Mouse (Mus musculus): ENCODE data around the gene Hand1. TPM values are rescaled to one million over a fixed set of nuclear protein-coding genes. Genes with fewer than 3 reads are reported as not detected.
"Not testable (repeated sequence)": the region's sequence is repeated elsewhere in the genome, so short reads cannot be mapped to it uniquely, and the experiment has no call there.

Gene Hand1
- polyA plus RNA-seq, 1 experiment from 2014 or later: 17.4 TPM

- H3K36me3 ChIP-seq (ENCODE audit: control insufficient read depth, insufficient read depth); H3K4me1 ChIP-seq (replicated peaks; ENCODE audit: control insufficient read depth, insufficient read depth, low read length); H3K9ac ChIP-seq (ENCODE audit: low read depth, low read length); H3K9me3 ChIP-seq (ENCODE audit: control insufficient read depth); H3K4me3 ChIP-seq (ENCODE audit: low read depth, low read length); H3K27ac ChIP-seq (ENCODE audit: low read depth, low read length); ATAC-seq; H3K4me2 ChIP-seq (replicated peaks; ENCODE audit: low read depth): not testable (repeated sequence)
- H3K27me3 ChIP-seq (replicated peaks; ENCODE audit: control insufficient read depth, insufficient read depth, low read length): peaks cover 17% of the 10 kb centered on the region
- TF ChIP-seq CTCF (IDR thresholded peaks at IDR 0.05; ENCODE audit: low read depth): peak; percentile 25; the same call in 1 of the 2 replicates
- WGBS: 95% methylated on average over 2 of the region's 2 CpGs
These were observed 9.5 kb downstream of the Hand1 start for GRCm38 (mm10) chr11:57823159-57823558.

- Histone ChIP-seq H3K4me1 (replicated peaks; ENCODE audit: control insufficient read depth, insufficient read depth, low read length) (no peaks in the 10 kb centered on the region), H3K27ac (ENCODE audit: low read depth, low read length) (no peak overlapping the region), H3K4me2 (replicated peaks; ENCODE audit: low read depth) (no peak overlapping the region), H3K9ac (ENCODE audit: low read depth, low read length) (no peak overlapping the region), H3K9me3 (ENCODE audit: control insufficient read depth) (no peaks in the 10 kb centered on the region), H3K4me3 (ENCODE audit: low read depth, low read length) (no peak overlapping the region), H3K27me3 (replicated peaks; ENCODE audit: control insufficient read depth, insufficient read depth, low read length) (no peaks in the 10 kb centered on the region), H3K36me3 (ENCODE audit: control insufficient read depth, insufficient read depth) (peaks cover 5% of the 10 kb centered on the region; the same call in 1 of the 2 replicates)
- TF ChIP-seq CTCF (IDR thresholded peaks at IDR 0.05; ENCODE audit: low read depth): peak; percentile 97
- no peak; the same call in 1 of the 2 replicates for ATAC-seq
- 23% methylated on average over 9 of the region's 9 CpGs for WGBS
These were observed 12.5 kb downstream of the Hand1 start for GRCm38 (mm10) chr11:57819999-57820581.

DNA sequence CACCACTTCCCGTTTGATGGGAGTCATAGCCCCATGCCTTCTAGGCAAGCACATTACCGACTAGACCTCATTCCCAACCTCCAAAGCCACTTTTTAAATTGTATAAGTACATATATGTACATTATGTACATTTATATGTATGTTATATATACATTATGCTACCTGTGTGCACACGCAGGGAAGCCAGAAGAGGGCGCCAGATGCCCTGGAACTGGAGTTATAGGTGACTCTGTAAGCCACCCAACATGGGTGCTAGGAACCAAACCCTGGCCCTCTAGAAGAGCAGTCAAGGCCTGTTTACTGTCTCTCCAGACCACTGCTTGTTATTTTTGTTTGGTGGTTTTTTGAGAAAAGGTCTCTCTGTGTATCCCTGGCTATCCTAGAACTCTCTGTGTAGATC, 14.4 kb downstream of the Hand1 start:
- H3K9me3 ChIP-seq (ENCODE audit: control insufficient read depth): no peaks in the 10 kb centered on the region
- H3K4me1 ChIP-seq (replicated peaks; ENCODE audit: control insufficient read depth, insufficient read depth, low read length): no peaks in the 10 kb centered on the region
- no peak overlapping the region for H3K4me2 ChIP-seq (replicated peaks; ENCODE audit: low read depth)
- 0 out of 2 replicates have a peak, but pooled peaks have one; percentile 32 for TF ChIP-seq CTCF (IDR thresholded peaks at IDR 0.05; ENCODE audit: low read depth)
- H3K27ac ChIP-seq (ENCODE audit: low read depth, low read length): no peak overlapping the region
- H3K36me3 ChIP-seq (ENCODE audit: control insufficient read depth, insufficient read depth): peaks cover 5% of the 10 kb centered on the region; the same call in 1 of the 2 replicates
- WGBS: 88% methylated on average over 4 of the region's 4 CpGs
- H3K9ac ChIP-seq (ENCODE audit: low read depth, low read length): no peak overlapping the region
- no peak overlapping the region for H3K4me3 ChIP-seq (ENCODE audit: low read depth, low read length)
- H3K27me3 ChIP-seq (replicated peaks; ENCODE audit: control insufficient read depth, insufficient read depth, low read length): no peaks in the 10 kb centered on the region
- no peak for ATAC-seq

DNA sequence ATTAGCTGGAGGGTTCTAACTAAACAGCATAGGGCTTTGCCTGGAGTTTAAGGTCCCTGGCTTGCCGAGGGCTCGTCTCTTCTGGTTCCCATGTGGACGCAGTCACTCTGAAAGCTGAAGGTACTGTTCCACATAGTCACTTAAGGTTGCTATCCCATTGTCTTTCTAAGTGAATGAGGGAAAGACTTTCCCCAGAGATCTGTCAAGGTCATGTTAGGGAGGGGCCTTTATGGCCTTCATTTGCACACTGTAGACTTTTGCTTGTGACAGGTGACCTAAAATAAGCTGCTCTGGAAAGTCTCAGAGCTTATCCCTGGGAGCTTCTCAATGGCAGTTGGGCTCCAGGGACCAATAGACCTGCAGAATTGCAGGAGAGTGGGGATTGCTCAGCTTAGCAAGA, 19.0 kb downstream of the Hand1 start:
- Histone ChIP-seq H3K9ac (ENCODE audit: low read depth, low read length) (no peak overlapping the region), H3K4me2 (replicated peaks; ENCODE audit: low read depth) (no peak overlapping the region), H3K27ac (ENCODE audit: low read depth, low read length) (no peak overlapping the region), H3K4me3 (ENCODE audit: low read depth, low read length) (no peak overlapping the region), H3K4me1 (replicated peaks; ENCODE audit: control insufficient read depth, insufficient read depth, low read length) (no peaks in the 10 kb centered on the region; the same call in 1 of the 2 replicates), H3K27me3 (replicated peaks; ENCODE audit: control insufficient read depth, insufficient read depth, low read length) (no peaks in the 10 kb centered on the region), H3K9me3 (ENCODE audit: control insufficient read depth) (no peaks in the 10 kb centered on the region), H3K36me3 (ENCODE audit: control insufficient read depth, insufficient read depth) (peaks cover 22% of the 10 kb centered on the region)
- no peak for TF ChIP-seq CTCF (IDR thresholded peaks at IDR 0.05; ENCODE audit: low read depth)
- 85% methylated on average over 3 of the region's 3 CpGs for WGBS
- no peak for ATAC-seq

- H3K9ac ChIP-seq (ENCODE audit: low read depth, low read length): no peak overlapping the region
- no peak overlapping the region; the same call in 1 of the 2 replicates for H3K27ac ChIP-seq (ENCODE audit: low read depth, low read length)
- H3K4me1 ChIP-seq (replicated peaks; ENCODE audit: control insufficient read depth, insufficient read depth, low read length): no peaks in the 10 kb centered on the region; the same call in 1 of the 2 replicates
- peaks cover 30% of the 10 kb centered on the region for H3K36me3 ChIP-seq (ENCODE audit: control insufficient read depth, insufficient read depth)
- H3K4me2 ChIP-seq (replicated peaks; ENCODE audit: low read depth): no peak overlapping the region
- H3K4me3 ChIP-seq (ENCODE audit: low read depth, low read length): no peak overlapping the region
- H3K27me3 ChIP-seq (replicated peaks; ENCODE audit: control insufficient read depth, insufficient read depth, low read length): no peaks in the 10 kb centered on the region
- WGBS: 96% methylated on average over 8 of the region's 8 CpGs
- no peak for ATAC-seq
- H3K9me3 ChIP-seq (ENCODE audit: control insufficient read depth): no peaks in the 10 kb centered on the region
- TF ChIP-seq CTCF (IDR thresholded peaks at IDR 0.05; ENCODE audit: low read depth): no peak
These were observed 20.4 kb downstream of the Hand1 start for GRCm38 (mm10) chr11:57812212-57812611.

DNA sequence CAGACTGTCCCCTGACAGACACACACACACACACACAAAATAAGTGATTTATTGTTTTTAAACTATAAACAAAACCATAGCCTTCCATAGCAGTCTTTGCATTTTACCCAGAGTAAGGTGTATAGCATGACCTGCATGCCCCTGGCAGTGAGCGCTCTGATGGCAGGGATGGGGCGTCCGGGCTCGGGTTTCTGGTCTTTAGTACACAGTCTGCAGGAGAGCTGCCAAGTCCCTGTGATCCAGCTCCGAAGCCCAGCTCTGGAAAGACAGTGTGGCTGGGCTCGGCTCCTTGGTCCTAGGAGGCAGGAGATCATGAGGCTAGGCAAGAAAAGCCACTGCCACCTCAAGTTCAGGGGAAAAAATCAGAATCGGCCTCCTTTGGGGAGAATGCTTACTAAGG, 21.6 kb downstream of the Hand1 start:
- Histone ChIP-seq H3K27ac (ENCODE audit: low read depth, low read length) (no peak overlapping the region), H3K4me3 (ENCODE audit: low read depth, low read length) (no peak overlapping the region), H3K9ac (ENCODE audit: low read depth, low read length) (no peak overlapping the region), H3K36me3 (ENCODE audit: control insufficient read depth, insufficient read depth) (peaks cover 37% of the 10 kb centered on the region), H3K4me1 (replicated peaks; ENCODE audit: control insufficient read depth, insufficient read depth, low read length) (no peaks in the 10 kb centered on the region; the same call in 1 of the 2 replicates), H3K9me3 (ENCODE audit: control insufficient read depth) (no peaks in the 10 kb centered on the region), H3K4me2 (replicated peaks; ENCODE audit: low read depth) (no peak overlapping the region), H3K27me3 (replicated peaks; ENCODE audit: control insufficient read depth, insufficient read depth, low read length) (no peaks in the 10 kb centered on the region)
- WGBS: 91% methylated on average over 7 of the region's 7 CpGs
- ATAC-seq: no peak
- no peak for TF ChIP-seq CTCF (IDR thresholded peaks at IDR 0.05; ENCODE audit: low read depth)
